Mouse (Mus musculus) adrenal gland, postnatal 10 days (tissue): ENCODE measurements around the gene Vps54. TPM values are rescaled to one million over a fixed set of nuclear protein-coding genes. Genes with fewer than 3 reads are reported as not detected.

Source experiments
- DNase-seq: peaks from one replicate; pipeline ENCODE4 v3.0.0; 2021; ENCODE audit warnings: mixed read lengths
- microRNA-seq: library from miRNA; unstranded; fragments of <30 nt; microRNA quantifications from one replicate; pipeline ENCODE4 v1.2.0, GENCODE M21; 2021
- total RNA-seq, 2 experiments: library from RNA; stranded (reverse); gene quantifications; 2 replicates each; pipeline ENCODE4 v1.2.3; 2021

The Vps54 gene
- total RNA-seq, 2 experiments from 2014 or later, result 29.9 to 39.0 TPM

DNA sequence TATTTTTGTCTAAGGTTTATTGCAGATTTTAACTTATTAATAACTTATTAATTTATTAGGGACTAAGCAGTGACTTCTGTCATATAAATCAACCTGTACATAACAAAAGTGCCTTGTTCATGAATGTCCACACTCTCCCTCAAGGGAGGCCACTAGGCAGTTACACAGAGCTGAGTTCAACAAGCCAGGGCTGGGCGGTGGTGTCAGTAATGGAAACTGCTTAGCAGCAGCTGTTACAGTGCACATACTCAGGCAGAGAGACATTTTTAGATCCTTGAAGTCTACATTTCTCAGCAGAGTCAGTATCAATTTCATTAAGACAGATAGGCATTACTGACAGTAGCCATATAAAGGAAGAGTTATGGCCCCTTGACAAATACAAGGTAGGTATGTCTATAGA, 98.8 kb downstream of the Vps54 start:
- no peak for DNase-seq

DNA sequence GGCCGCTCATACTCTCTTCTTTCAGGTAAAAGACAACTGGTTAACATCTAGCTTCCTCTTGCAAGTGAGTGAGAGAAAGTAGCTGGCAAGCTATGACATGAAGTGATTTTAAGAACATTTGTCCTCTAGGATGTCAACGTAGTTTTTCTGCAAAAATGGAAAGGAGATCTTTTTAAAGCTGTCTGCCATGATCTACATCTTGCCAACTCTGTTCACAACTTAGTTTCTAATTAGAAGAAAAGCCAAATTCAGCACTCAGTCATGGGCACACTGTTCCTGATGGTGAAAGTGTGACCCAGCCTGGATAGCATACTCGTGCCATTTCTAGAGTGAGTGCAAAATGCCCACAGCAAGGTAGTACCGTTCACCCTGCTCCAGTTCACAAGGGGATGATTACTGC, 100.0 kb downstream of the Vps54 start:
- no peak for DNase-seq

DNA sequence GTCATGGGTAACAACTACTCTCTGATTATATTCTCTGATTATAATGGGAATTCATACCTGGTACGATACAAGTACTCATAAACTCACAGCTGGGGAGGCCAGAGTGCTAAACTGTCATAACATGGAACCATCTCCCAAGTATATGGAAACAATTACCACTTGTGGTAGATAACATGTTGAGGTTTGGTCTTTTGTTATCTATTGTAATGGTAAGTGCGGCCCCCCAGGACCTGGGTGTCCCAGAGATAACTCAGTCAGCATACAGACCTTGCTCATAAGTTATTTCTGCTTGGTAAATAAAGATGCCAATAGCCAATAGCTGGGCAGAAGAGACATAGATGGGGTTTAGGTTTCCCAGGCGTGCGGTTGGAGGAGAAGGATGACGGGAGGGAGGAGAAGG, 104.4 kb downstream of the Vps54 start:
- DNase-seq, result no peak

DNA sequence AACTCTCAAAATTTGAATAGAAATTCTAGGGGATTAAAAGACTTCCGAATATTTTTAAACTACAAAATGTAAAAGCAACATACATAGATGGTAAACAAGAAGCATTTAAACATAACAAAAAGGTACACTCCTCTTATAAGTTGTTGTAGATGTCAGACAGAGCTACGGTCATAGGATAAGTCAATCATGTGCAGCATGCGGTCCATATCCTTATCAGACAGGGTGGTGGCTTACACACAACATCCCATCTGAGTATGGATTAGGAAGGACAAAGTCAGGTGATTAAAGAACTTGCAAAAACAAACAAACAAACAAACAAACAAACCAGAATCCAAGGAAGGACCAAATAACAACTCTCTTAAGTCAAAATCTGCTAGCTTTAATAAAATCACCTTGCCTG, 106.9 kb downstream of the Vps54 start:
- no peak for DNase-seq

DNA sequence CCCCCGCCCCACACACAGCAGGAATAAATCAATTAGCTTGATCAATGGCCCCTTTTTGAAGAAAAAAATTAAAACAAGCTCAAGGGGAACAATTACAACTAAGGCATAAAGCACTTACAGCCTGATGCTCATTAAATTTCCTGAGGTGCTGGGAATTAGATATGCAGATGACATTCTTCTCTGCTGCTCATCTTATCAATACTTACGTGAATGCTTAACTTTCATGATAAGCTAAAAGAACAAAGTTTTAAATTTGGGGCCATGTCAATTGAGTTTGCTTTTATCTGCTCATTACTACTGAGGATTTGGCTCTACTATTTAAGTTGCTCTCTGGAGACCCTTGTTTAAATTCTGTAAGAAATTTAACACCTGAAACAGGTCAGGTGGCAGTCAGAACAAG, 109.8 kb downstream of the Vps54 start:
- no peak for DNase-seq

DNA sequence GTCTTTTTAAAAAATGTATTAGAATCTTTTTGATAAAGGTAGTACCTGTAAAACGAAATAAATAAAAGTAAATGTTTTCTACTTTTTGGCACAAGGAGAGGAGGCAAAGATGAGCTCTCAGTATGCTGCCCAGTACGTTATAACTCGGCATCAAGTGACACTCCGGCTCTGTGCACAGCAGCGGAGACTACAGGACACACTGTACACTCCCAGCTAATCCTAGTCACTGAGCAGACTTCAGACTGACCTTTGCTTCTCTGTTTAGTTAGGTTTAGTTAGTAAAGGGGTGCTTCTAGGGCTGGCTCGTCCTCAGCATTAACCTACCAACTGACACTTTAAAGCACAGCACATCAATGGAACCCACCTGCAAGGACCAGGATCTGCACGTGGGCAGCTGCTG, 112.2 kb downstream of the Vps54 start:
- no peak for DNase-seq

DNA sequence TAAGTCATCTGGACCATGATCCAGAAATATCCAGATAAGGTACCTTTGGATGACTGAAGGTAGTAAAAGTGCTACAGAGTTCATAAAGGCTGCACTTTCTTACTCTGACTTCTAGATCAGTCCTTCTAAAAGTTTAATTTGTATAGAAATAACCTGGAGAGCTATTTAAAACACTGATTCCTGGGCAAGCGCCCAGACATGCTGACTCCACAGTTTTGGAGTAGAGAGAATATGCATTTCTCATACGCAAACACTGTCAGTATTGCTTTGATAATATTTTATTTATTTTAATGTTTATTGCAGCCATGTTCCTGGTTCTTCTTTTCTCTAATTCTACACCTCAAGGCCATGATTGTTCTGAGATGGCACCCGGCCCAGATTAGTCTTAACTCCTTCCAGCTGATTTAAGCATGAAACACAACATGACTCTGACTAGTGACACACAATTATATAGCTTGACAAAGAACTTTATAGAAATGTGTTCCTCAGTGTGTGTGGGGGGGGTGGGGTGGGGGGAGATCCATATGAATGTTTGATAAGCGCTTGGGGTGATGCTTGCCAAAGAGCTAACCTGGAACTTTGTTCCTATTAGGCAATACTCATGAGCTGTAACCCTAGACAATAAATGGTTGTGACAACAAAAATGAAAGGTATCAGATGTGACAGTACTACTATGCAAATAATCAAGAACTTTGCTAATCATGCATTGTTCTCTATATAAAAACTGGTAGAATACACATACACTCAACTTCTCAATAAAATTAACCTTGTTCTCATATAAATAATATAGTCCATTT, 124.3 kb downstream of the Vps54 start:
- DNase-seq, result peak; percentile 46

DNA sequence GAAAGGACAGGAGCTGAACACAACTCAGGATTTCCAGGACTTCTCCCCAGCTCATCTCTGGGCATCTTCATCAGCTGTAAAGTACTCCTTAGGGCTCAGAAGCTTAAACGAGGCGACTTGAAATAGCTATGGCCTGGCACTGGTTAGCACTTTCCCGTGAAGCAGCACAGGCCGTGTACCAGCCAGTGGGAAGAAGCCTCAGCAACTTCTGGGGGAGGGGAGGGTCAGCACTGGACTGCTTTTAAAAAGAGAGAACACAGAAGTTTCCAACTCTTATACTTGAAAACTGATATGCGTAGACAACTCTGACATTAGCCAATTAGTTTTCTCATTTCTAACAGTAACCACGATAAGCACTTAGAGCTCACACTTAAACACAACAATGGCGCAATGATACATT, 129.4 kb downstream of the Vps54 start:
- DNase-seq, result no peak

DNA sequence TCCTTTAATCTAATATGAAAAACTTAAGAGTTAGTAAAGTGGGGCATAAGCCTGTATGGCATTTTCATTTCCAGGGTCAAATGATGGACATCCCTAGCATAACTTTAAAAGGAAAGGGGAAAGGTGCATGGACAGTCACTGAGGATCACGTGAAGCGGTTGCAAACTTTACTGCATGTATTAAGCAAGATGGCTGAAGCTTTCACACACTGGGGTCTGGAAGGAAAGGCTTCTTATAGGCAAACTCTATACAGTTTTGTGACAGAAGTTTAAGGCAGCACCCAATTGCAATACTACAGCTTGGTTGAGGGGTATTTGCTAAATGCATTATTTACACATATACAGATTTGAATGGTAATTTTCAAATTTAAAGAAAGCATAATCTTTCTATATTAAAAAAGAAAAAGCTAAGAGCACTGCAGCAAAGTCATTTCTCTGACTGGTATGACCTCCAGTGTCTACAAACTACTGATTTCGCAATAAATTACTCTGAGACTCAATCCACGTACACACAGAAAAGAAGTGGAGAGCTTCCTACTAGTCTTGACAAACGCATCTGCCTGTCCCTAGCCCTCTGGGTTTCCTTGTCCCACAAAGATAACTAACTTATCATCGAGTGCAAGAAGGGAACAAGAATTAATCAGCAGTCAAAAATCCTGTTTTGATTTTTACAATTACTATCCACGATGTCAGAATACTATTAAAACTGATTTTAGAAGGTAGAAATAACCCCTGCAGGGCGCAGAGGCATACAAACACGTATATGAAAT, 130.4 kb downstream of the Vps54 start:
- peak; percentile 14 for DNase-seq

DNA sequence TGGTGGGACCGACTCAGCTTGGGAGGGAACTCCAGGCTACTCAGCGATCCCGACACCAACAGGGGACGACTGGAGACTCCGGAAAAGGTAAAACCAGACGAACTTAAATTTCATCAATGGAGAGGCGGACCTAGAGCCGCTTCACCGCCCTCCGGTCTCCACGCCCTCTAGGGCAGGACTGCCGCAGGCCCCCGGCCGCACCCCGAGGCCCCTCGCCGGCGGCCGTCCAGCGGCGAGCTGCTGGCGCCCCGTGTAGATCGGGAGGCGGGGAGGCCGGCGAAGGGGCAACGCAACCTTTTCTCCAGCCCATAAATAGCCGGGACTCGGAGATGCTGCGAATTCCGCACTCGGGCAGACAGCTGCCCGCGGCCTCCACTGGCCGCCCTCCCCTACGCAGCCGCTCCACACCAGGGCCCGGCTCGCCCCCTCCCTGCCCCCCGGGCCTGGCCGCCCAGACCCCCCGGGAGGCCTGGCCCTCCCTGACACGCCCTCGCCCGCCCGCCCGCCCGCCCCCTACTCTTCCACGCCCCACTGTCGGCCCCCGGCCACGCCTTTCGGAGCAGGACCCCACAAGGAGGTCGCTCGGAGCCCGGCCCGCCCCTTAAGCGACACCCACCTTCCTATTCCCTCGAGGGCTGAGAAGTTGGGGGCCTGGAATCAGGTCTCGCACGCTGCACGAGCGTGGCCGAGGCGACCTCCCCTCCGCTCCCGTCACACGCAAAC, 131.5 kb downstream of the Vps54 start:
- DNase-seq, result peak; percentile 88

Small RNAs within 50 kb of the gene (microRNA-seq; reads per million reads assigned to microRNA genes)
- gene Mir1933, result not detected

Other genes with a start within 250 kb of the Vps54 start
- gene Peli1, start 148.0 kb upstream of the Vps54 start, total RNA-seq, result 10 to 100 TPM; 21.1 to 21.2 TPM
- gene Ugp2, start 131.9 kb downstream of the Vps54 start, total RNA-seq, result 100 to 1,000 TPM; 104 to 105 TPM